Mouse (Mus musculus): ENCODE data around the gene Rab3a. TPM values are rescaled to one million over a fixed set of nuclear protein-coding genes. Genes with fewer than 3 reads are reported as not detected.
A peak's percentile ranks its signal among the peaks of the same experiment; 100 is the strongest.

Gene Rab3a
- total RNA-seq, 4 experiments from 2014 or later, result 46.3 to 60.7 (median 50.6) TPM

DNA sequence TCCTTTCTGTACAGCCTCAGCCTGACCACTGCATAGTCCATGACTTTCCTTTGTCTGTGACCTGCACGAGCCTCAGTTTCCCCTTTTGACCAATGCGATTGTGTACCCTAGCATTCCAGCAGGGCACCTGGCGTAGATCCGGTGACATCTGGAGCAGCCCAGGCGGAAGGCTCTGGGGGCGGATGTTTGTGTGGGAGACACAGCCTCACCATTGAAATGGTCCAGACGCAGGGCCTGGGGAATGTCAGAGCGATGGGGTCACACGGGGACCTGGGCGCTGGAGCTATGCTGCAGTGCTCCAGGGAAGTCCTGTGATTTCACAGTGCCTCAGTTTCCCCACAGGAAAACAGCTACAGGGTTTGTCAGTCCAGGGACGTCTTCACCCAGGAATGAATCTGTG lies 12.3 kb upstream of the Rab3a start:
- DNase-seq (ENCODE audit: low spot score), result no peak

- DNase-seq (ENCODE audit: low spot score), result no peak
Observed at GRCm38 (mm10) chr8:70742981-70743655, 11.4 kb upstream of the Rab3a start.

GRCm38 (mm10) chr8:70743656-70744590 lies 10.6 kb upstream of the Rab3a start:
- DNase-seq (ENCODE audit: low spot score), result peak; percentile 83

GRCm38 (mm10) chr8:70744806-70745205 lies 9.7 kb upstream of the Rab3a start:
- DNase-seq (ENCODE audit: low spot score), result no peak

DNA sequence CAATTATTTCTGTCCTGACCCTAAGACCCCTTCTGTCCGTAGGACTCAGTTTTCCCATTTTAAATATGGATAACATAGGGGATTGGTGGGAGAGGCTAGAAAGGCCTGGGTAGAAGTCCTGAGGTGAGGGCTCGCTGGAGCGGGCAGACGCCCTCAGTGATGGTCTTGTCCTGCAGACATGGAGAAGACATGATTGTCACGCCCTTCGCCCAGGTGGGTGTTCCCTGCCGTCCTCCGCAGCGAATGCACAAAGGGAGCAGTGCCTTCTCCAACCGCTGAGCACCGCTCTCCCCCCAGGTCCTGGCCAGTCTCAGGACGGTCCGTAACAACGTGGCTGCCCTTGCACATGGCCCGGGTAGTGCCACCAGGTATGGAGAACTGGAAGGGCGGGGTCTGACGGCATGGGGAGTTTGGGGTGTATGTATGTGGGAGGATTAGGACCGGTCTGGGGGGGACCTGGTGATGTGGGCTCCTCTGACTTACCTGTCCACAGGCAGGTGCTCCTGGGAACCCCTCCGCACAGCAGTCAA lies 8.7 kb upstream of the Rab3a start:
- DNase-seq (ENCODE audit: low spot score), result no peak

DNA sequence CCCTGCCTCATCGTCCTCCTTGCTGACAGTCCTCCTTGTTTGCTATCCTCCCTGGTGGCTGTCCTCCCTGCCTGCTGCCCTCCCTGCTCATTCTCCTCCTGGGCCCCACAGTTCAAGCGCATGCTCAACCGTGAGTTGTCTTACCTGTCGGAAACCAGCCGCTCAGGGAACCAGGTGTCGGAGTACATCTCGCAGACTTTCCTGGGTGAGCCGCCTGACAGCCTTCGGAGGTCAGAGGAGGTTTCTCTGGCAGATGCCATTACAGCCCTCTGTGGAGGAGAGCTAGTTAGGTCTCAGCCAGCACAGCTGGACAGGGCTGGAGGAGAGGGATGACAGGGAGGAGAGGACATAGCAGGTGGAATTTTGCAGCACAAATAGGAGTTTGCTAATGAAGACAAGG lies 7.8 kb upstream of the Rab3a start:
- DNase-seq (ENCODE audit: low spot score), result no peak

DNA sequence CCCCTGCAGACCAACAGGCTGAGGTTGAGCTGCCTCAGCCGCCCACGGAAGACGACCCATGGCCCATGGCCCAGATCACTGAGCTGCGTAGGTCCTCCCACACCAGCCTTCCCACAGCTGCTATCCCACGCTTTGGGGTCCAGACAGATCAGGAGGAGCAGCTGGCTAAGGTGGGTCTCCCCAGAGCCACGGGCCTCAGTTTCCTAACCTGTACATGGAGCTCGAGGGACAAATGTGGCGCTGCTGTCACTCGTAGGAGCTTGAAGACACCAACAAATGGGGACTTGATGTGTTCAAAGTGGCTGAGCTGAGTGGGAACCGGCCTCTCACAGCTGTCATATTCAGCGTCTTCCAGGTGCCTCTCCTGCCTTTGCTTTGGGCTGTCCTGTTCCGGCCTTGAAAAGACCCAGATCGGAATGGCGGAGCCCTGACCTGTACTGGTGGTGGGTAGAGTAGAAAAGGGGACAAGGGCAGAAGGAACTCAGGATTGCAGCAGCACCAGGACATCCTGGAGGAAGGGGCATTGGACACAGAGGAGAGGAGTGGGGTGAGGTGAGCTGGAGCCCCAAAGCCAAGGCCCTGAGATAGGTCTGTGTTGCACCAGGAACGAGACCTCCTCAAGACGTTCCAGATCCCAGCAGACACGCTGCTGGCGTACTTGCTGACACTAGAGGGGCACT lies 7.1 kb upstream of the Rab3a start:
- DNase-seq (ENCODE audit: low spot score), result no peak

DNA sequence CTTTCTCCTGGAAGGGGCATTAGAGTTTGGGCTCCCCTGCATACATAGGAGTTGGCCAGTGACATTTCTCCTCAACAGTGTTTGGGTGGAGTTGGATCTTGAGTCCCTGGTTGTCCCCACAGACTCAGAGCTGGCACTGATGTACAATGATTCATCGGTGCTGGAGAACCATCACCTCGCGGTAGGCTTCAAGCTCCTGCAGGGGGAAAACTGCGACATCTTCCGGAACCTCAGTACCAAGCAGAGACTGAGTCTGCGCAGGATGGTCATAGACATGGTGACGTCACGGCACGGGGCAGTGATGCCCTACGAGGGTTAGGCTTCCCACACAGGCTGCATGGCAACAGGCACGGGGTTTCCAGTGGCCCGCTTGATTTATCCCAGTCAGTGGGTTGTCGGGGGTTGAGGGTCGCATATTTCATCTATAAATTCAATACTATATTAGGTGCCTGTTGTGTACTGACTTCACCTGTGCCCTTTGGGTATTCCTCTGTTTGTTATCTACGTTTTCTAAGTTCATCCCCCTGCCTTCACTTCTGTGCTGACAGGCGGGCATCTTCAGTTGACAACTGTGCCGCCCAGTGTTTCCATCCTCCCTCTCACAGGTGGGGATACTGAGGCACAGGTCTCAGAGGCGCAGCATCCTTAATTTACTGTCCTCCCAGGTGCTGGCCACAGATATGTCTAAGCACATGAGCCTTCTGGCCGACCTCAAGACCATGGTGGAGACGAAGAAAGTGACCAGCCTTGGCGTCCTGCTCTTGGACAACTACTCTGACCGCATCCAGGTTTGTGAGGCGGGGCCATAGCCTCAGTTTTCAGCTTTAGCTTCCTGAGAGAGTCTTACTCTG lies 6.0 kb upstream of the Rab3a start:
- no peak for DNase-seq (ENCODE audit: low spot score)

- no peak for DNase-seq (ENCODE audit: low spot score)
Observed at GRCm38 (mm10) chr8:70749097-70749674, 5.3 kb upstream of the Rab3a start.

- no peak for DNase-seq (ENCODE audit: low spot score)
Observed at GRCm38 (mm10) chr8:70750128-70750680, 4.3 kb upstream of the Rab3a start.

DNA sequence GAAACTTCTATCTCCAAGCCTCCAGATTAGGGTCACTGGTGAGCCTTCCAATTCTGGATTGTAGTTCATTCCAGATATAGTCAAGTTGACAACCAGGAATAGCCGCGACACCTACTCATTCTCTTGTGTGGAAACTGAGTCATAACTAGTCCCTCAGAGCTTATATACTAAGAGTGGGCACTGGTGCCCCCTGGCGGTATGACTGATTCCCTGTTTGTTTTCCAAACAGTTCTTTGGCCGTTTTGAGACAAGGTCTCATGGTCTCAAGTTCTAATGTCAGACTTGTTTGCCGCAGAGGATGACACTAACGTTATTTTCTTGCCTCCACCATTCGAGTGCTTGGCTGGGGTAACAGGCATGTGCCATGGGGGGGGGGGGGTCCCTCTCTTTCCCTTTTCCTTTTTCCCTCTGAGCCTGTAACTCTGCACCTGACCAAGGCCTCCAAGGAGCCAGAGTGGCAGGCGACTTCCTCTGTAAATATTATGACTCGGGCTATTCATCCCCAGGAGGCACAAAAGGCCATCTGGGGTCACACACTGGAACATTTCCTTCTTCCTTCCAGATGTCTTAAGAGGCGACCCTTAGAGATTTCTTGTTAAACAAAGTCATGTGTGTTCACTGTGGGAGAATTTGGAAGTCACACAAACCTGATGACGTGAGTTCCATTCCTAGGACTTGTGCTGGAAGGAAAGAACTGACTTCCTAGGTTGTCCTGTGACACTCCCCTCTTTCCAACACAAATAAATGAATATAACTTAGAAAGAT lies 2.3 kb upstream of the Rab3a start:
- peak; percentile 94 for DNase-seq (ENCODE audit: low spot score)

DNA sequence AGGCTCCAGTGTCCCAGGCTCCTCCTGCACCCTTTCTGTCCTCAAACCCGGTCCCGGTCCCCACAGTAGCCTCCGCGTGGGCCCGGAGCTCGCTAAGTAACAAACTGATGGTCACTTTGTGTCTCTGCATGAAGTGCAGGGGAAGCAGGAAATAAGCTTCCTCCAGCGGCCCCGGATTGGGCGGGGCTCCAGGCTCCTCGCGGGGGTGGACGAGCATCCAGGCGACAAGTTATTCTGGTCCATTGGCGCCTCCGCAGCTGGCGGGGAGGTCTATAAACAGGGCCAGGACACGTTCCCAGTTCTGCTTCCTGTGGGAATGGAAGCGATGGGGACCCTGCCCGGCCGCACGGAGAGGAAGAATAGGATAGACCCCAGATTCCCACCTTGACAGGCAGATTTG lies 1.3 kb upstream of the Rab3a start:
- peak; percentile 95 for DNase-seq (ENCODE audit: low spot score)

DNA sequence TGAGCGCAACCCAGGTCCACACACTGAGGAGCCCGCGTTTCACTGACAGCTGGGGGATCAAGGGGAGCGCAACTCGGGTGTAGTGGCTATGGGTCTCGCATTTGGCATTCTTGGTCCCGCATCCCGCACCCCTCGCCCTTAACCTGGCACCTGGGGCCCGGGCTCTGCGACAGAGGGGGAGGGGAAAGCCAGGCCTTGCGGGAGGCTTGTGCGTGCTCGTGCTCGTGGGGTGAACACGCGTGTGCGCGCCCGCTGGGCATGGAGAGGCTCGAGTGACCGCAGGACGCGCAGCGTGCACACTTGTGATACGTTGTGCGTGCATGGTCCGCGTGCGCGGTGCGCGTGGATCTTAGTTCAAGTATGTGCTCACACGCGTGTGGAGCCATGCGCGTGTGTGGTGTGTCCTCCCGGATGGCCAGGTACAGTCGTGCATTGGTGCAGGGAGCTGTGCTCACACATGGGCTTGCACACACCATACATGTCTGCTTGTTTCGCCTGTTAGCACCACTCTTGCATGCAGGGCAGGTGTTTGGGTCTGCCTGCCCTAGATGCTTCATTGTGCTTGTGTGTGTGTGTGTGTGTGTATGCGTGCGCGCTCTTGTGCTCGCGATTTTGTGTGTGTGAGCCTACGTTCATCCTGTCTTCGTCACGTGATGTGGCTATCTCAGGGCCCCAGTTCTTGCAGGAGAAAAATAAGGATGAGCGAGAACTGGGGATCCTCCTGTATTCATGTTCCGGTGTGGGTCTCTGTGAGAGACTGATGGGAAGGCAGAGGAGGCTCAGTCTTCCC lies 587 bp downstream of the Rab3a start:
- DNase-seq (ENCODE audit: low spot score), result no peak

- no peak for DNase-seq (ENCODE audit: low spot score)
Observed at GRCm38 (mm10) chr8:70755661-70756475, 1.4 kb downstream of the Rab3a start.

DNA sequence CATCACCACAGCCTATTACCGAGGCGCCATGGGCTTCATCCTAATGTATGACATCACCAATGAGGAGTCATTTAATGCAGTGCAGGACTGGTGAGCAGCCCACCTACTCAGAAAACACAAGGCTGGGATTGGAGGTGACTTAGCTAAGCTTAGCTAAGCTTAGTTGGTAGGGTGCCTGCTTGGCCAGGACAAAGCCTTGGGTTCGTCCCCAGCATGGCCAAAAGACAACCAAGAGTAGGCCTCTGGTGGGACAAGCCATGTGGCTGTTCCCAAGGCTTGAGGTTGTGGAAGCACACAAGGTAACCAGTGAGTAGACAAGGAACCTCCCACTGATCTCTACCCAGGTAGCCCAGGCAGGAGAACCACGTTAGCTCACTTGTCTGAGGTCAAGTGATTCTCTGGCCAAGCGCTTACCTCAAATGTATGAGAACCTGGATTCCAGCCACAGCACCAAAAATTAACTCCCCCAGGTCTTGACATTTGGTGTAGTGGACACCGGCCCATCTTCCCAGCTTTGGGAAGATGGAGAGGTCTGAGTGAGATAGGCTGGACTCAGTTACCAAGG lies 2.1 kb downstream of the Rab3a start:
- no peak for DNase-seq (ENCODE audit: low spot score)

DNA sequence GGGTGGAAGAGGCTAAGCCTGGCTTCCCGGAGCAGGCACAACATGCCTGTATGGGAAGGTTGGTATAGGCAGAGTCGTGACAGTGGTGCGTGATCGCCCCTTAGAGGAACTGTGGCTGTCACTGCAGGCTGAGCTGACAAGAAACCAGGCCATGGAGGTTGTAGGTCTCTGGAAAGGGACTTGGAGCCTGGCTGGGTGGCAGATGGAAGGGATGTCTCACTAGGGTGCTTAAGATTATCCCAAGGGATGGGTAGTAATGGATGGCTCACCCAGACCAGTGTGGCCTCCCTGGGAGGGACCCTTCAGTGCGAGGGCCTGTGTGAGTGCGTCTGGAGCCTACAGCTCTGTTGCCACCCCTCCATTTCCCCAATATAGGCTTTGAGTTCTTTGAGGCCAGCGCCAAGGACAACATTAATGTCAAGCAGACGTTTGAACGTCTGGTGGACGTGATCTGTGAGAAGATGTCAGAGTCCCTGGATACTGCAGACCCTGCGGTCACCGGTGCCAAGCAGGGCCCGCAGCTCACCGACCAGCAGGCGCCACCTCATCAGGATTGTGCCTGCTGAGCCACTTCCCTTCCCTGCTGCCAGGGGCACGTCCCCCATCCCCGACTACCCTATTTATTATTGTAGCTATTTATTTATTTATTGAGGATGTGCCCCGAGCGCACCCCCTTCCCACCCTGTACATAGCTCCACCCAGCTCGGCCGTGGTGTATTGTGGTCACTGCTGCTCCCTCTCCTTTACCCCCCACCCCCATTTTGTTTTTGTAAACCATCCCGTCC lies 3.2 kb downstream of the Rab3a start:
- DNase-seq (ENCODE audit: low spot score), result no peak

DNA sequence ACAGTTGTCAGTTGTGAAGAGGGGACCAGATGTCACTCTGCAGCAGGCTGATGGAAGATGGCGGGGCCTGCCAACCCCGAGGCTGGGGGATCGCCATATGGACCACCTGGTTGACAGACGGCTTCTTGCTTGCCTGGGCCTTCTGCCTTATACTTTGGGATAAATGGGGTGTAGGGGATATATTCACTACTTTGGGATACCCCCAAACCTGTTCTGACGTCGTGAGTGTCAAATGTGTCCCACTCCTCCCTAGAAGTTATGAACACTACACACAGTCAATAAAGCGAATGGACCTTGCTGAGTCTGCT lies 3.8 kb downstream of the Rab3a start:
- DNase-seq (ENCODE audit: low spot score), result no peak

Measured in heart, adult 8-10 months (tissue).